Mouse (Mus musculus): ENCODE results near the gene Gm2237.
"Not testable (repeated sequence)": the region's sequence is repeated elsewhere in the genome, so short reads cannot be mapped to it uniquely, and the experiment has no call there.

Gm2237 gene

GRCm38 (mm10) chr14:19584804-19585667 lies at the start of gene Gm2237:
Gene Gm2237 (minus strand): TSS chr14:19585135.
- not testable (repeated sequence) for DNase-seq

- not testable (repeated sequence) for DNase-seq
These were observed 17.5 kb upstream of the Gm2237 start, which contains the start of gene Gm5458 for GRCm38 (mm10) chr14:19602481-19602880. Gene Gm5458 (minus strand): TSS chr14:19602581.

GRCm38 (mm10) chr14:19549863-19550262 lies 35.1 kb downstream of the Gm2237 start, which contains the start of gene Gm2244:
Gene Gm2244 (minus strand): TSS chr14:19549963.
- not testable (repeated sequence) for DNase-seq
